Mouse (Mus musculus) effector memory CD4-positive, alpha-beta T cell, adult 7 months (primary cell): ENCODE results near the gene Ak8. TPM values are rescaled to one million over a fixed set of nuclear protein-coding genes. Genes with fewer than 3 reads are reported as not detected.

ENCODE experiments used
- polyA plus RNA-seq: library from polyadenylated mRNA; unstranded; fragments of 100-300 nt; shearing (Covaris generic); gene quantifications from one replicate; pipeline ENCODE4 v1.2.1, GENCODE M21; 2017

Gene Ak8
- polyA plus RNA-seq = not detected

GRCm38 (mm10) chr2:28699361-28700335 is at the start of gene Ak8, which contains the start of gene Spaca9:
TSS of gene Ak8 (plus strand) at chr2:28700164.
TSS of gene Spaca9 (minus strand) at chr2:28699727.

GRCm38 (mm10) chr2:28840222-28840951 is 140.4 kb downstream of the Ak8 start, which contains the start of the genes Gtf3c4 and Ddx31:
TSS of gene Gtf3c4 (minus strand) at chr2:28840360.
TSS of gene Ddx31 (plus strand) at chr2:28840406.

Other genes with a start within 250 kb of the Ak8 start
- not detected for gene 1700007K13Rik, start 233.8 kb upstream of the Ak8 start, polyA plus RNA-seq
- gene Mrps2, start 232.1 kb upstream of the Ak8 start, polyA plus RNA-seq = 11.4 TPM
- not detected for gene Gbgt1, start 203.3 kb upstream of the Ak8 start, polyA plus RNA-seq
- not detected for gene Gm10134, start 194.1 kb upstream of the Ak8 start, polyA plus RNA-seq
- gene Ralgds, start 187.0 kb upstream of the Ak8 start, polyA plus RNA-seq = 37.5 TPM
- 1.0 TPM for gene Cel, start 136.8 kb upstream of the Ak8 start, polyA plus RNA-seq
- 23.7 TPM for gene Gtf3c5, start 116.4 kb upstream of the Ak8 start, polyA plus RNA-seq
- 0.62 TPM for gene Gfi1b, start 78.2 kb upstream of the Ak8 start, polyA plus RNA-seq
- 26.6 TPM for gene Tsc1, start 58.9 kb upstream of the Ak8 start, polyA plus RNA-seq
- not detected for gene Spaca9, start 437 bp upstream of the Ak8 start, polyA plus RNA-seq
- 10.8 TPM for gene Gtf3c4, start 140.2 kb downstream of the Ak8 start, polyA plus RNA-seq
- 18.6 TPM for gene Ddx31, start 140.2 kb downstream of the Ak8 start, polyA plus RNA-seq
- not detected for gene Barhl1, start 216.5 kb downstream of the Ak8 start, polyA plus RNA-seq